Mouse (Mus musculus): ENCODE results near the gene Zmynd10.

The Zmynd10 gene

DNA sequence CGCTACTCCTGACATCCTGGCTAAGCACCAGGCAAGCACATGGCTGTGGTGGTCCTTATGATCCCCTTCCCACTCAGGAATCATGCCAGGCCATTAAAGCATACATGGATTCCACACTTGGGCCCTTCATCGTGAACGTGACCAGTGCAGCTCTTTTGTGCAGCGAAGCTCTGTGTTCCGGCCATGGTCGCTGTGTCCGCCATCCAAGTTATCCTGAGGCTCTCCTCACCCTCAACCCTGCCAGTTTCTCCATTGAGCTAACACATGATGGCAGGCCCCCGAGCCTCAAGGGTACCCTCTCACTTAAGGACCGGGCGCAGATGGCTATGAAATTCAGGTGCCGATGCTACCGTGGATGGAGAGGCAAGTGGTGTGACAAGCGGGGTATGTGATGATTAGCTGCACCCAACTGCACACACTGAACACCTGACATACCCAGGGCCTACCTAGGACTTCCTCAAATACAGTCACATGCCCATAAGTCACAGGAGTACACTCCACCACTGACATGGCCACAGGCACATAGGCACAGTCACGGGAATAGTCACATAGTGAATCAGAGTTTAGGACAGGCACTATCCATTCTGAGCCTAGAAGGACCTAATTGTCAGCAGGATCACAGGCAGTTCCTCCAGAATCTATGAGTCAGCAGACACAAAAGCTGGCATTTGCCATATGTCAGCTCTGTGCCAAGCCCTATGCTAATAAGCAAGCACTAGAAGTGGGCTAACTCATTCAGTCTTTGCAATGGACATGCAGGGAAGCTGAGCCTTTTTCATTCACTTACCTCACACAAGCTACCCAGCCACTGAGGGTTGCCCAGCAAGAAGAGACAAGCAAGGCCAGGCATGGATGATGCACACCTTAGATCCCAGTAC is 32.2 kb downstream of the Zmynd10 start:
- CTCF ChIA-PET = interaction anchor here (1.7 kb wide), 1 partner anchor 14 kb away, joined by 4 read pairs; no protein-coding TSS in a partner anchor

DNA sequence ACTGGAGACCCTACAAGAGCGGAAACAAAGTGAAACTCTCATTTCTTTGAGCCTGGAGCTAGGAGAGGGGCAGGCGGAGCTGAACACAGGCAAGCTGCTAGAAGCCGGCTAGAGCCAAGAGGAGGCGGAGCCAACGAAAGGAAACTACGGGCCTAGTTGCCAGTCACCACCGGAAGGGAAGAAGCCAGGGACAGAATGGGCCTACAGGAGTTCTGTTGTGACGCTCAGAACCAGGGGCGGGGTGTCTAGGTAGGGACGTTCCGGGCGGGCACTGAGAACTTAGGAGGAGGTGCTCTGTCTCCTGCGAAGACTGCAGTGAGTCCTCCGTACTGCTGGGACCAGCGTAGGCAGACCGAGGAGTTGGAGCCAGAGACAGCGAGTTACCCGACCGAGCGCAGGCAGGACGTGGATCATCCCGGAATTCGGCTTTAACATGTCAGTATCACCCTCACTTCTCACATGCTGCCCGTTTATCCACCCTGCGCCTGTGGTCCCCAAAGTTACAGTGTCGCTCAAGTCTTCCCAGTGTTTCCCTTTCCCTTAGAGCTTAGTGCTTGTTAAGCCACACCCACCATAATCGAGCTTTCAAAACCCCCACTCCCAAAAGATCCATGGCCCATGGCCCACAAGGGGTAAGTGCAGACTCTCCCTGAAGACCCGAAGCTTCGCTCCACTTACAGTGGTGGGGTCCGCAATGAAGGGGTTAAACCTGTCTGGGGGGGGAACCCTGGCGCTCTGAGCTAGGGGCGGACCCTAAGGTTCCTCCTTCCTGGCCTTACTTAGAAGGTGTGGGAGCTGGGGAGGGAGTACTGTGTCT is 33.6 kb downstream of the Zmynd10 start, which contains the start of gene Hyal3:
Gene Hyal3, plus strand, starts transcription at position 318 of the 817 bp plus-strand sequence.
- CTCF ChIA-PET = interaction anchor here (0.7 kb wide), 1 partner anchor 33 kb away, joined by 3 read pairs; no protein-coding TSS in a partner anchor

DNA sequence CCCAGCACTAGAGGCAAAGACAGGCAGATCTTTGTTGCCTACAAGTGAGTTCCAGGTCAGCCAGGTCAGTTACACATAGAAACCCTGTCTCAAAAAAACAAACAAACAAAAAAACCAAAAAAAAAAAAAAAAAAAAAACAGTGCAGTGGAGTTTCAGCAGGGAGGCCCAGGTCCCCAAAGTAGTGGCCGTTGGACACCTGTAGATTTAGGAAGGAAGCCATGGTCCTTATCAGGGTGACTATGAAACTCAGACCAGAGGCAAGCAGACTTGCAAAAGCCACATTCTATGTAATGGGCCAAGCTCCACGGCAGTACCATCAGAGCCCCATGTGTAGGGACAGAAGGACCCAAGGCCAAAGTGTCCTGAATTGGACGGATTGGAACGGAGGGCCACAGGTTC is 34.5 kb downstream of the Zmynd10 start:
- CTCF ChIA-PET = interaction anchor here (0.7 kb wide), 1 partner anchor 1346 kb away, joined by 6 read pairs; no protein-coding TSS in a partner anchor

DNA sequence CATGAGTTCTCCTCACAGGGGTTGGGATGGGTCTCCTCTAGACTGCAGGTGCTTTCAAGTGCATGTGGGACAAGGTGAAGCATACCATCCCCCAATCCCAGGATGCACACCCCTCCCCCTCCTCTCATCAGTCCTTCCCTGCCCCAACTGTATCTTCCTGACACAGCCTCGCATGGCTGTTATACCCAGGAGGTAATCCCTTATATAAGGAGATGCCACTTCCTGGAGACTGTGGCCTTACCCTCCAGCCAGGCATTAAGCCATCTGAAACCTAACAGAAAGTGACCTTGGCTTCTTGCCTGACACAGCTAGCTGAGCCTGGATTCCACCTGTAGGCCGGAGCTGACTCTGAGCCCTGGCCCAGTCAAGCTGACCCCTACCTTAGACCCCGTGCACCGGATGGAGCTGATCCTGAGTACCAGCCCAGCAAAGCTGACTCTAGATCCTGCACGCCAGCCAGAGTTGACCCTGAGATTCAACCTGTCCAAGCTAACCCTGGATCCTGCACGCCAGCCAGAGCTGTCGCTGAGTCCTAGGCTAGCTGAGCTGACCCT is 35.5 kb downstream of the Zmynd10 start:
- CTCF ChIA-PET = no interaction called here

DNA sequence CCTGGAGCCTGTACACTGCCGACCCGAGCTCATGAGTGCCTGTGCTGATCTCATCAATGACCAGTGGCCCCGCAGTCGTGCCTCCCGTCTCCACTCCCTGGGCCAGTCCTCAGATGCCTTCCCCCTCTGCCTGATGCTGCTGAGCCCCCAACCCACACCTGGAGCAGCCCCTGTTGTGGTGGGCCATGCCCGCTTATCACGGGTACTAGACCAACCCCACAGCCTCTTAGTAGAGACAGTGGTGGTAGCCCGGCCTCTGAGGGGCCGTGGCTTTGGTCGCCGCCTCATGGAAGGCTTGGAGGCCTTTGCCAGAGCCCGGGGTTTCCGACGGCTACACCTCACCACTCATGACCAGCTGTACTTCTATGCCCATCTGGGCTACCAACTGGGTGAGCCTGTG is 36.1 kb downstream of the Zmynd10 start:
- CTCF ChIA-PET = no interaction called here

DNA sequence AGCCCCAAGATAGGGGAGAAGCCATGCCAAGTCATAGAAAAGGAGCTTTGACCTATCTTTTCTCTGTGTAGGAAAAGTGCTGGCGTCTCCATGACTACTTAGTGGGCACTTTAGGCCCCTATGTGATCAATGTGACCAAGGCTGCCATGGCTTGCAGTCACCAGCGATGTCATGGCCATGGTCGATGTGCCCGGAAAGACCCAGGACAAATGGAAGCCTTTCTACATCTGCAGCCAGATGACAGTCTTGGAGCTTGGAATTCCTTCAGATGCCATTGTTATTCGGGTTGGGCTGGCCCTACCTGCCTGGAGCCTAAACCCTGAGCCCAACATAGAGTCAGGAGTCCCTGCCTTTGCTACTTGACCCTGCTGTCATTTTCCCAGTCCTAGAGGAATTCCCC is 39.4 kb downstream of the Zmynd10 start:
- CTCF ChIA-PET = no interaction called here

DNA sequence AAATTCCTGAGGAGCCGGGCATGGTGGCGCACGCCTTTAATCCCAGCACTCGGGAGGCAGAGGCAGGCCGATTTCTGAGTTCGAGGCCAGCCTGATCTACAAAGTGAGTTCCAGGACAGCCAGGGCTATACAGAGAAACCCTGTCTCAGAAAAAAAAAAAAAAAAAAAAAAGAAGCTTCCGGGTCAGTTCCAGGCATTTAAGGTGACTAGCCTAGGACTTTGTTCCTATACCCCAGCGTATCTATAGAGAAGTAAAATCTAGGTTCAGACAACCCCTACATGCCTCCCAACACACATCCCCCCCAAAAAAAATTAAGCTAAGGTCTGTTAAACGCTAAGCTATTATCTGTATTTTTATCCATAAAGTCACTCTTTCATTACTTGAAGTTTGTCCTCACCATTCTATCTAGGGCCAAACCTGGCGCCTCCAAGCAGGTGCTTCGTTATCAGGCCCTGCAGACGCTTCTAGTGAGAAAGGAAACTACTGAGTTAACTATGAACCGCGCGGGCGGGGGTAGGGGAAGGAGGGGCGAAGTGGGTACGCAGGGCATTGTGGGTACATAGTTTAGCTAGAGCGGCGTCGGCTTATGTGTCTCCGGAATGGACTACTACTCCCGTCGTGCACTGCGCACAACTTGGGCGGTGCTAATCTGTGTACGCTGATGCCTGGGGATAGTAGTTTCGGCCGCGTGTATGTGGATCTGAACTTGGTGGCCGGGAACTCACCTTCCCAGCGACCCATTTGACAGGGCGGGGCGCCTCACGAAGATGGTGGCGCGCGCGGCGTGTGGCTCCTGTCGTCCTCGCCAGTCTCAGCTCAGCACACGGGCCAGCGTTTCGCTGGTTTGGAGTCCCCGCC is 40.1 kb downstream of the Zmynd10 start, which contains the start of gene Ifrd2:
Gene Ifrd2, plus strand, starts transcription at position 669 of the 859 bp plus-strand sequence.
- CTCF ChIA-PET = interaction anchor here (0.6 to 1.1 kb wide), 2 partner anchors 16 to 49 kb away, joined by 3 read pairs; no protein-coding TSS in a partner anchor

DNA sequence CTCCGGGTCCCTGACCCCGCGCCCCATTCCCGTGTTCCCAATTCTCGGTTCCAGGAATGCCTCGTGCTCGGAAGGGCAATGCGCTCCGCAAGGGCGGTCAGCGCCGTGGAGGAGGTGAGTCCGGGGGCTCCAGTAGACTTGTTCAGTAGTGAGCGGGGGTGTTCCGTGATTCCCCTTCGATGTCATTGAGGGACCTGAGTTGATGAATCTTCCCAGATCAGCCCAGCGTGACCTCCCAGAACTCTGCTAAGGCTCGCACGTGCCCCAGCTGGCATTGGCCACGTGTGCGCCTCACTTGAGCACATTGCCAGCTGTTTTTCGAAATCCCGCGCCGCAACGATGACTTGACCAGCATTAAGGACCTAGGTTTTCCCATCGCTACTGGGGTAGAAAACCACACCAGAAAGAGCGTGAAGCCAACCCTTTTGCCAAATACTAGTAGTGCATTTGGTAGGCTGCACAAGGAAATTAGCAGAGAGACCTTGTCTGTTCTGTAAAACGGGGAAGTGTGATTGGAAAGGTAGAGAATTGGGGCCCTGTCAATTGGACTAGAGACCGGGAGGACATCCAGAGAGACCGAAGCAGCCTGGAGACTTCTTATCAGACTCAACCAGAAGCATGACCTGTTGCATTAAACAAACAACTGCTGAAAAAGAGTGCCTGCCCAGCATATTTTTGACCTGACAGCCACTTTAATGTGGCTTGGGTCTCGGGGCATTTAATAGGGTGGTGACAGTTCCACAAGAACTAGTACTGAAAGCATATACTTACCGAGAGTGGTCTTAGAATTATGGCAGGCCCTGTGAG is 40.9 kb downstream of the Zmynd10 start:
- CTCF ChIA-PET = interaction anchor here (0.8 to 1.1 kb wide), 2 partner anchors 21 to 48 kb away, joined by 3 to 4 read pairs; no protein-coding TSS in a partner anchor

DNA sequence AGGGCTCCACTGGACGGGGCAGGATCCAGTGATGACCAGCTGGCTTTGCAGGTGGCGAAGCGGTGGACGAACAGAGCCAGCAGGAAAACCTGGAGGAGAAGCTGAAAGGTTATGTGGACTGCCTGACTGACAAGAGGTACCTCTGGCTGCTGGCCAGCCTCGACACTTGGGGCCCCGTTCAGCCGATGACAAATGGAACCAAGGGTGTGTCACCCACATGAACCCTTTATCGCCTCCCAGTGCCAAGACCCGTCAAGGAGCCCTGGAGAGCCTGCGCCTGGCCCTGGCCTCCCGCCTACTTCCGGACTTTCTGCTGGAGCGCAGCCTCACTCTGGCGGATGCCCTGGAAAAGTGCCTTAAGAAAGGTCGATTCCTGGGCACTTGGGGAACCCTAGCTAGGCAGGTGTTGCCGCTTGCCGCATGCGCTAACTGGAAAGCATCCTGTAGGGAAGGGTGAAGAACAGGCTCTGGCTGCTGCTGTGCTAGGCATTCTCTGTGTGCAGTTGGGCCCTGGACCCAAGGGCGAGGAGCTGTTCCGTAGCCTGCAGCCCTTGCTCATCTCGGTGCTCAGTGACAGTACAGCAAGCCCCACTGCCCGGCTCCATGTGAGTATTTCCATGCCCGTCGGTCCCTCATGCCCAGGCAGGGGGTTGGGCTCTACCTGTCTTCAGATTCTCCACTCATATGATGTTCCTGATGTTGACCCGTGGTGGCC is 43.1 kb downstream of the Zmynd10 start:
- CTCF ChIA-PET = interaction anchor here (0.6 kb wide), 1 partner anchor 125 kb away, joined by 6 read pairs; no protein-coding TSS in a partner anchor

DNA sequence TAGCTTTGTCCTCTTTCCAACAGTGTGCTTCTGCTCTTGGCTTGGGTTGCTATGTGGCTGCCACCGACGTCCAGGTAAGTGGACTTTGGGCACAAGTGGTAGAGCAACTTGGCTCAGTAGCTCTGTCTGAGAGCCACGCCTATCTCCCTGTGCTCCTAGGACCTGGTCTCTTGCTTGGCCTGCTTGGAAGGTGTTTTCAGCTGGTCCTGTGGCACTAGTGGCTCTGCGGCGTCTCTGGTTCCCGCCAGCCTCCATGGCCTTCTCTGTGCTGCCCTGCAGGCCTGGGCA is 43.6 kb downstream of the Zmynd10 start:
- CTCF ChIA-PET = no interaction called here

DNA sequence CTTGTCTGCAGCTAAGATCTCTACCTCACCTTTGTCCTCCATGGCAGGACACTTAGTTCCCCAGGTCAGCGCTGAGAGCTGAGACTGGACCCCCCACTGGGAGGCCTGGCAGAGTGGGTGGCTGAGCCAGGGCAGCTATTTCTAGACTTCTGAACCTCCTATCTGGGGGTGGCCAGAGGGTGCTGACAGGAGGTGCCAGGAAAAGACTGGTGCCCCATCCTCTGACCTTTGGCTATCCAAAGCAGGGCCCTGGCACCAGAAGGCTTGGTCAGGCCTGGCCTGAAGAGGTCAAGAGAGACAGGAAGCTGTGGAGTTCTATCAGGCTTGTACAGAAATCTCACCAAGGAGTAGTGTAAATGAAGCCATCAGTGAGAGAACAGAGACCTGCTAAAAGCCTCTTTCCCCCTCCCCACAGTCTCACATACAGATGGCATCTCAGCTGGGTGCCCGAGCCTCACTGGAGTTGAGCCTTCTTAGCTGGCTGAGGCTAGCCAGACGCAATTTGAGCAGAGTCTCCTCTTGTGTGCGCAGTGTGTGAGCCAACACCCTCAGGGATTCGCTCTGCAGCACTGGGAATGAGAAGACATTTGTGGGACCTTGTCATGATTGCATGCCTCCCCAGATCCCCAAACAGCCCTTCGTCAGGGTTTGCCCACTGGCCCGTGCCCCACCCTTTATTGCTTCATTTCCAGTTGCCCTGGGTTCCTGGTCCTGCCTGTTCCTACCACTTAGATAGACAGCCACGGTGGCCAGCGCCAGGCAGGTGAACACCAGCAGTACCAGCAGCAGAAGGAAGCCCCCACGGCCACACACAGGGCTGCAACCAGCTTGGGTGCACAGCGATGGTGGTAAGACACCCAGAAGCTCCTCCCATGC is 46.2 kb downstream of the Zmynd10 start:
- CTCF ChIA-PET = interaction anchor here (1.2 kb wide), 1 partner anchor 35 kb away, joined by 3 read pairs; no protein-coding TSS in a partner anchor

DNA sequence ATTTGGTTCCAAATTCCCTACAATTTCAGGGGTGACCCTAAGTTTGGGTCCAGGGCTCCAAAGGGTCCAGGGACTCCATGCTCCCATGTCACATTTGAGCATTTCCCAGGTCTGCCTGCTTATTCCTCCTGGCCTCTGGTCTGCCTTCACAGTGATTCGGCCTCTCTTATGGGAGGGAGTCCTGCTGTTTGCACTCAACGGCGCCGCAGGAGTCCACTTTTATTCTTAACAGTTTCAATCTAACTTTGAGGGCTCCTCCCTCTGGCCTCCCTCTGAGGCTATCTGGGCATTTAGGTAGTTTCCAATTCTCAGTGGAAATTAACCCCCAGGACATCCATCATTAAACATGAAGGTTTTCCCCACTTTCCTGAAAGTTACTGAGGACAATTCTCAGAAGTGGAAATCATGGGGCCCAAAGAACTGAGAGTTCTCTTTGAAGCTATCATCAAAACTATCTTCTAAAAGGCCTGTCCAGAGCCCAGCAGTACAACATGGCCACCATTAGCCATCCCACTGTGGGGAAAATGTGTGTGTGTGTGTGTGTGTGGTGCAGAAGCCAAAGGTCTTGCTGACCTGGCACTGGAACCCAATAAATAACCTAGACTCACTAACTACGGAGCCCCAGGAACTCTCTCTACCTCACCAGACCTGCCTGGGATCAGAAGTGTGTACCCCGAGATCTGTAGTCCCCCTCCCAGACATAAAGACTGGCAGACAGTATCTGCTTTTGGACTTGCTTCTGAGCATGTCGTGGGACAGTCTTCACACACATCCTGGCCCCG is 47.4 kb downstream of the Zmynd10 start:
- CTCF ChIA-PET = no interaction called here

DNA sequence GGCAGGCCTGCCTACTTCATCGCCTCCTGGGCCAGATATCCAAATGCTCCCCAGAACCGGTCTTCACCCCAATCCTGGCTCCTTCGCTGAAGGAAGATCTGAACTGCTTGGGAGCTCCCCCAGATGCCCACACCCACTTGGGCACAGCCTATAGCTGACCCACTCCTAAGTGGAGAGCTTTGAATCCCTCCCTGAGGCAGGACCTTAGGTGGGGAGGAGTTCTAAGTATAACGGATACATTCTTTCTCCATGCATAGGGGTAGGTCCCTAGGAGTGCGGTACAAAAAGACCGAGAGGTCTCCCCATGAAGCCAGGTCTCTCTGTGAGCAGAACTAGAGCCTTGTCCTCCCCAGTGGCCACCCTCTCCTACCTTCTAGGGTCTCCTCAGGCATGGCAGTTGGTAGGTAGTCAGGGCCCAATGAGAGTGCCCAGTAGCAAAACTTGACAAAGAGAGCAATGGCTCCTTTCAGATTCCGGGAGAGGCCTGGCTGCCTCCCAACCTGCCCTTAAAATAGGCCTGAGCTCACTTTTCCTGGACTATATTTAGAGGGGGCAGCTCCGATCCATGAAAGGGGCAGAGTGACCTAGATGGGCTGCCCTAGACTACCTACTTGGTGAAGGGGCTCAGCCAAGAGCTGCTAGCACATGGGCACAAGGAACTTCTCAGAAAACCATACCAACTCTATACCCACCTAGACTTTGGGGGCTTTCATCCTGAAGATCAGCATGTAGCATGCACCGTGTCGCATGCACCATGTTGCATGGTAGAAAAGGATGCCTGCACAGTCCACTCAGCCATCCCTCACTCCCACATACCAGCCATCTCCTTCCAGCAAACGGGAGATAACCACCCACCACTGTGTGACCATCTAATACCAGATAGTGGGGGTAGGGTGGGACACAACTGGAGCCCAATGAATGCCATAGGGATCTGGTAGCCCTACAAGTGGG is 49.8 kb downstream of the Zmynd10 start:
- CTCF ChIA-PET = interaction anchor here (0.7 kb wide), 1 partner anchor 291 kb away, joined by 3 read pairs; the partner anchor contains the start of gene Mon1a

DNA sequence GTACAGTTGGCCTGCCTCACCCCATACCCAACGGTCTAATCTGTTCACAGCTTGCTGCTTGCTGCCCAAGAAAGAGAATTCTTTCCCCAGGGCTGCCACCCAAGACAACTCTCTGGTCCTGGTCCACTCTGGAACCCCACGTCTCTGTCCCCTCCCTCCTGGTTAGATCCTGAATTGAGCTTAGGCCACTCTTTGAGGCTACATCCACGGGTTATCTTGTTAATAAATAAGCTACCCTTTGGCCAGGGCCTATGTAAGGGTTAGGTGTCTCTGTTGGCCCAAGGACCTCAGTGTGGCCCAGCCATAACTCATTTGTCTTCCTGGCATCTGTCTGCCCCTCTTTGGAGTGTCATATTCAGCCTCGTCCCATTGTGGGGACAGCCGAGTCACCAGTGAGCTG is 51.3 kb downstream of the Zmynd10 start:
- CTCF ChIA-PET = interaction anchor here (0.5 kb wide), 2 partner anchors 31 to 226 kb away, joined by 4 to 6 read pairs; no protein-coding TSS in a partner anchor

DNA sequence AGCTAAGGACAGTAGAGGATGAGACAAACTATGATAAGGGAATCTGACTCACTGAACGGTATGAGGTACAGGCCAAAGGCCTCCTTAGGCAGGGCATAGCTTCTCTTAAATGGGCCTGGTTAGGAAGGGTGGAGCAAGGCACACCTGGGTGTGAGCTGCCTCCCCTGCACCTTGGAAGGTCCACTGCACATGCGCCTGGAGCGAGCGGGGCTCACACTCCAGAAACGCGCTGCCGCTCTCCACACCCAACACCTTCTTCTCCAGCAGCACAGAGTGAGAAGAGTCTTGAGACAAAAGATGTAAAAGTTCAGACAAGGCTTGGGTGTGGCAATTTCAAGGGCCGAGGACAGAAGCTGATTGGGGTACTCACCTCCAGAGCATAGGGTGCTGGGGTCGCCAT is 52.3 kb downstream of the Zmynd10 start:
- CTCF ChIA-PET = interaction anchor here (0.6 kb wide), 1 partner anchor 9 kb away, joined by 3 read pairs; no protein-coding TSS in a partner anchor

DNA sequence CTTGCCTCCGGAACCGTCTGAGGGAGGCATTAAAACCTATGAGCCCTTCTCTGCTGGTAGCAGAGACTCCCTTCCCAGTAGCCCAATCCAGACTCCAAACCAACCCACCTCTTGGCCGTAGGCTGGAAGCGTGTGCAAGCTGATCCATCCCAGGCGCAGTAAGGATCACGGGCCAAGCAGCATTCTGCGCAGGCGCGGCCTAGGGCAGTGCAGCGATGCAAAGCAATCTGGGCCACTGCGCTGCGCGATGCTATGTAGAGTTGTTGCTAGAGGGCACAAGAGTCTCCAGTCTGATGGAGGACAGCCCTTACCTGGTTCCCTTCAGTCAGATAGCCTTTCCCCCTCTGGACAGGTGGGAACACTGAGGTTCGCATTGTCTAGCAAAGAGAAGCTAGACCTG is 52.7 kb downstream of the Zmynd10 start:
- CTCF ChIA-PET = interaction anchor here (0.6 kb wide), 1 partner anchor 8 kb away, joined by 3 read pairs; no protein-coding TSS in a partner anchor

Data from spleen, embryonic (tissue).